Comparison of ENCODE assay signal across 7 mouse cellular contexts in the genomic region with DNA sequence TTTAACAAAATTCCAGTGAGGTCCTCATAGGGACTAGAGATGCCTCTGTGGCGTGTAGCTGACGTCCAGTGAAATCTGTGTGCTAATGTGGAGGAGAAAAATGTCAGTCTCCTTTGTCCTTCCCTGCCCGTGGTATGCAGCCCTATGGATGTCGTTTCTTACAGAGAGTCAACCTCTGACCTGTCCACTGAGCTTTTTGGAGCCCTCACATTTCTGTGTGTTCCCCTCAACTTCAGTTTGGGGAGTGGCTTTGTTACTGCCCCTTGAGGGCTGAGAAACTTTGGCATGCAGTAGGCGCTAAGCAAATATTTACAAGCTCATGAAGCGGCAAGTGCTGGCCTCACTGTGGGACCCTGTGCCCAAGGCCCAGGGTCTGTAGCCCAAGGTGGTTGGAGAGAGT. TPM values are rescaled to one million over a fixed set of nuclear protein-coding genes. Genes with fewer than 3 reads are reported as not detected.
DNase-seq lines count a peak whose midpoint lies in the region; ATAC-seq and TF ChIP-seq lines count a peak whose summit lies in the region.

No protein-coding gene starts in this region.

- TF ChIP-seq EP300 in ES-Bruce4 (IDR thresholded peaks at IDR 0.05; ENCODE audit: insufficient read depth, low read depth, low read length): no peak

- H3K4me3 ChIP-seq in ES-Bruce4 (ENCODE audit: low read depth, low read length): no peak overlapping the region
- H3K4me3 ChIP-seq in hindbrain, embryonic 16.5 days (ENCODE audit: low read length): peak overlapping the region; percentile 79

- no peak overlapping the region for H3K27ac ChIP-seq in ES-Bruce4 (ENCODE audit: insufficient read depth, low read length)
- peak overlapping the region; percentile 98 for H3K27ac ChIP-seq in hindbrain, embryonic 16.5 days (ENCODE audit: low read depth, low read length)

- H3K27me3 ChIP-seq in ES-Bruce4 (ENCODE audit: control insufficient read depth, insufficient read depth, low read length, poor library complexity, severe bottlenecking): no peaks in the 10 kb centered on the region
- no peaks in the 10 kb centered on the region for H3K27me3 ChIP-seq in hindbrain, embryonic 16.5 days (replicated peaks; ENCODE audit: control insufficient read depth, insufficient read depth, low read length)

- peak overlapping the region; percentile 10; the same call in 1 of the 2 replicates for H3K9ac ChIP-seq in ES-Bruce4 (ENCODE audit: low read depth, poor library complexity, severe bottlenecking)
- H3K9ac ChIP-seq in hindbrain, embryonic 16.5 days (ENCODE audit: low read depth, low read length): peak overlapping the region; percentile 88

- H3K4me1 ChIP-seq in ES-Bruce4 (ENCODE audit: control insufficient read depth, insufficient read depth, low read length): peaks cover 6% of the 10 kb centered on the region
- H3K4me1 ChIP-seq in hindbrain, embryonic 16.5 days (ENCODE audit: control insufficient read depth, insufficient read depth, low read depth, low read length): peaks cover 50% of the 10 kb centered on the region

- H3K9me3 ChIP-seq in ES-Bruce4 (replicated peaks; ENCODE audit: control insufficient read depth, insufficient read depth, low read length, poor library complexity, severe bottlenecking): no peaks in the 10 kb centered on the region
- H3K9me3 ChIP-seq in hindbrain, embryonic 16.5 days (ENCODE audit: control insufficient read depth, low read length): no peaks in the 10 kb centered on the region

- DNase-seq in embryo, embryonic 11 days: peak; percentile 19
- peak; percentile 68 for DNase-seq in lung, postnatal 36 days
- no peak for DNase-seq in right cerebral cortex, adult 18-20 months
- DNase-seq in cerebellum, postnatal 4 days (ENCODE audit: low spot score in 2 of 2): no peak
- no peak for DNase-seq in natural killer cell, adult 2 months (ENCODE audit: low spot score in 2 of 2)

- 13% methylated on average over 6 of the region's 6 CpGs for WGBS in hindbrain, embryonic 16.5 days

- H3K36me3 ChIP-seq in ES-Bruce4 (ENCODE audit: control insufficient read depth, insufficient read depth, low read length, poor library complexity, severe bottlenecking): no peaks in the 10 kb centered on the region
- H3K36me3 ChIP-seq in hindbrain, embryonic 16.5 days (ENCODE audit: control insufficient read depth, insufficient read depth, low read length): peaks cover 3% of the 10 kb centered on the region; the same call in 1 of the 2 replicates

- TF ChIP-seq CTCF in ES-Bruce4 (IDR thresholded peaks at IDR 0.05; ENCODE audit: low read depth, low read length): no peak

- H3K4me2 ChIP-seq in hindbrain, embryonic 16.5 days (ENCODE audit: low read length): peak overlapping the region; percentile 83

- no peak for TF ChIP-seq POLR2A in ES-Bruce4 (IDR thresholded peaks at IDR 0.05; ENCODE audit: insufficient read depth, low read length)

- ATAC-seq in hindbrain, embryonic 16.5 days: no peak

RNA-seq across cellular contexts. Expression of gene Plxnb1, which starts 2.1 kb away (rescaled TPM):
- polyA plus RNA-seq in ES-Bruce4 (2011; ENCODE audit: insufficient read depth, insufficient read length, low read depth, missing spikeins): 16.1 and 19.1 TPM in 2 replicates
- 12.6 and 18.2 TPM in 2 replicates for polyA plus RNA-seq in hindbrain, embryonic 16.5 days (2015; fragmentation: Nextera tagmentation; extraction: Ambion mirVana)

RNA-seq across cellular contexts. Expression of gene Tma7, which starts 14.9 kb away (rescaled TPM):
- 203 and 225 TPM in 2 replicates for polyA plus RNA-seq in ES-Bruce4 (2011; ENCODE audit: insufficient read depth, insufficient read length, low read depth, missing spikeins)
- 586 and 663 TPM in 2 replicates for polyA plus RNA-seq in hindbrain, embryonic 16.5 days (2015; fragmentation: Nextera tagmentation; extraction: Ambion mirVana)

RNA-seq across cellular contexts. Expression of gene Ccdc51, which starts 15.0 kb away (rescaled TPM):
- 4.9 and 7.0 TPM in 2 replicates for polyA plus RNA-seq in ES-Bruce4 (2011; ENCODE audit: insufficient read depth, insufficient read length, low read depth, missing spikeins)
- 12.5 and 13.1 TPM in 2 replicates for polyA plus RNA-seq in hindbrain, embryonic 16.5 days (2015; fragmentation: Nextera tagmentation; extraction: Ambion mirVana)

RNA-seq across cellular contexts. Expression of gene Atrip, which starts 23.4 kb away (rescaled TPM):
- polyA plus RNA-seq in ES-Bruce4 (2011; ENCODE audit: insufficient read depth, insufficient read length, low read depth, missing spikeins): 17.3 and 20.0 TPM in 2 replicates
- 30.0 and 31.8 TPM in 2 replicates for polyA plus RNA-seq in hindbrain, embryonic 16.5 days (2015; fragmentation: Nextera tagmentation; extraction: Ambion mirVana)

RNA-seq across cellular contexts. Expression of gene Trex1, which starts 37.8 kb away (rescaled TPM):
- 2.4 TPM in 1 of 2 replicates, not detected in the other for polyA plus RNA-seq in ES-Bruce4 (2011; ENCODE audit: insufficient read depth, insufficient read length, low read depth, missing spikeins)
- polyA plus RNA-seq in hindbrain, embryonic 16.5 days (2015; fragmentation: Nextera tagmentation; extraction: Ambion mirVana): 13.6 and 14.2 TPM in 2 replicates

Comparison
In these comparisons a context has a peak if more than half of its experiments do, and no peak if none do; other contexts are left out.
1. DNase-seq: peak in embryo, embryonic 11 days (single experiment) and lung, postnatal 36 days (single experiment); none in right cerebral cortex, adult 18-20 months (single experiment), cerebellum, postnatal 4 days (0 of 2) and natural killer cell, adult 2 months (0 of 2).